Mouse (Mus musculus) ovary, postnatal 14 days (tissue): ENCODE results near the gene Vps13a.

Experiments
- DNase-seq: peaks from one replicate; pipeline ENCODE4 v3.0.0; 2022; ENCODE audit warnings: low spot score

The Vps13a gene

DNA sequence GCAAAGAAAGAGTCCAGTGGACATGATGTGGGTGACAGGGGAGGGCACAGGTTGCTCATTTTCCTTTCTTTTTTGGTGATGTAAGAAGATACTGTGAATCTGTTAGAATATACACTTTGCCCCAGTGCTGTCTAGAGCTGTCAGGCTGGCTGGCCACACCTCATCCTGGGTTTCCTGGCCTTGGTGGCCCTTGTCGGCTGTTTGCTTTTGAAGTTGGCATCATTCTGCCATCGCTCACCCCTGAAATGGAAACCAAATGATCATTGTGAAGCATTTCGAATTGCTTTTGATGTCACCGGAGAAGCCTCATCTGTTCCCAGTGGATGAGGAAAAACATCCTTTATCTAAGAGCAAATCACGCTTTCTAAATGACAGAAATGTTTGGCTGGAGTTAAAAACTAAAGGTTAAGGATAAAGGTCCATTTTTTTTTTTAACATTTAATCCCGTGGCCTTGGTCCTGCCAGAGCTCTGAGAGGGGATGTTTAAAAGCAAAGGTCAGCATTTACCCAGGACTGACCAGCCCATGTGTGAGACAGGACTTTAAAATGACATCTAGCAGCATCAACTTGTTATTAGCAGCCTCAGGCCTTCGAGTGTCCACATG, 201.0 kb downstream of the Vps13a start:
- no peak for DNase-seq

DNA sequence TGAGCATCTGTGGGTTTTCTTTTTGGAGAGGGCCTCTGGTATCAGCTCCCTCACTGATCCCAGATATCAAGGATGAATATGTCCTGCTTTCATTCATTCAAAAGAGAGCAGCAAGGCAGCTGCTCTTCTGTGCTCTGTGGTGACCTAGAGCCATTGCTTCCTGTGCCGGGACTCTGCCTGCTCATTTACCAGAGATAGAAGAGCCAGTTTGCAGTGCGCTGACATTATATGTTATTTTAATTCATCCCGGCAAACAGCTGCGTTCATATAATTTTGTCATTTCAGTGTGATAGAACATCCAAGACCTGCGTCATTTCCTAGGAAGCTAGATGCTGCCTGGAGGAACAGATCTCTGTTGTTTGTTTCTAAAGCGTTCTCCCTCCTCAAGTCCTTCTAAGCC, 203.9 kb downstream of the Vps13a start:
- DNase-seq: no peak
